Mouse (Mus musculus) cerebellum, adult 2 months (tissue): ENCODE measurements at regions not wholly inside any gene's neighbourhood (a gene's known extent, or its start where the extent isn't known, plus 50 kb on each side); places are given as distances from the start of the nearest gene placed in this dataset.

Experiments
- CTCF ChIP-seq: fragments of 200-500 bp; IDR thresholded peaks from 2 replicates; pipeline ENCODE4 v1.5.1; 2011; ENCODE audit warnings: low read depth, mild to moderate bottlenecking, control low read depth, low read length, moderate library complexity, borderline replicate concordance; ENCODE audit not compliant: insufficient read depth
- POLR2A ChIP-seq: fragments of 200-500 bp; IDR thresholded peaks from 2 replicates; pipeline ENCODE4 v1.6.1; 2011; ENCODE audit warnings: low read length, control low read depth, borderline replicate concordance; ENCODE audit not compliant: insufficient read depth

- TF ChIP-seq CTCF (no peak), POLR2A (no peak)
These were observed 135.3 kb downstream of the Usp31 start for GRCm38 (mm10) chr7:121571741-121572140.
